In genomic region chr7:45668921-45669320, GRCm38 (mm10) we compare ENCODE assay signal across 18 mouse cellular contexts. TPM values are rescaled to one million over a fixed set of nuclear protein-coding genes. Genes with fewer than 3 reads are reported as not detected.
DNase-seq lines count a peak whose midpoint lies in the region; ATAC-seq and TF ChIP-seq lines count a peak whose summit lies in the region.
"Had no signal": no experiment of that assay in that cellular context is flagged by ENCODE, and none has a peak within 500 bp of the region (broad histone marks: within the 10 kb centered on the region; RNA-seq: fewer than 3 reads in every experiment).

No protein-coding gene starts in this region.

- peak; percentile 46 for TF ChIP-seq CTCF in gastrocnemius, adult 2 months (IDR thresholded peaks at IDR 0.05)
- TF ChIP-seq CTCF in liver, adult 2 months (IDR thresholded peaks at IDR 0.05; ENCODE audit: low read depth, low read length), result peak; percentile 28; the same call in 1 of the 2 replicates
- TF ChIP-seq CTCF in CH12.LX (conservative IDR thresholded peaks at IDR 0.05 in 1 of 2, IDR thresholded peaks at IDR 0.05 in 1 of 2; ENCODE audit: low read depth in 2 of 2, low read length in 2 of 2), result peak; percentile 9 to 47; a peak in 2 of 4 replicates
- peak; percentile 40 for TF ChIP-seq CTCF in bone marrow, adult 2 months (IDR thresholded peaks at IDR 0.05; ENCODE audit: control insufficient read depth, insufficient read depth, low read length)

- no peak for ATAC-seq in liver, embryonic 12.5 days
- ATAC-seq: Patski had no signal

- TF ChIP-seq EP300 in CH12.LX (IDR thresholded peaks at IDR 0.05; ENCODE audit: low read length), result no peak

- H3K27me3 ChIP-seq in liver, adult 2 months (ENCODE audit: control insufficient read depth, insufficient read depth, low read length), result no peaks in the 10 kb centered on the region
- peaks cover 19% of the 10 kb centered on the region for H3K27me3 ChIP-seq in liver, embryonic 12.5 days (replicated peaks)
- H3K27me3 ChIP-seq in CH12.LX (replicated peaks), result peaks cover 1% of the 10 kb centered on the region
- H3K27me3 ChIP-seq: hindbrain, embryonic 15.5 days; Patski had no signal

- DNase-seq in gastrocnemius, adult 2 months, result peak; percentile 3
- no peak for DNase-seq in gastrocnemius, postnatal 14 days
- no peak for DNase-seq in liver, adult 2 months (ENCODE audit: extremely low read depth, low read depth, low spot score)
- no peak for DNase-seq in CH12.LX (ENCODE audit: extremely low read depth)
- DNase-seq in cerebellum, postnatal 25 days, result no peak
- no peak for DNase-seq in neural tube, embryonic 10.5 days (ENCODE audit: extremely low spot score, low spot score)
- DNase-seq: cerebellum, adult 11-12 months; kidney, adult 9 months; lung, postnatal 36 days; midbrain, embryonic 14.5 days; right cerebral cortex, postnatal 25 days; thymus, adult 2 months had no signal

- H3K79me2 ChIP-seq in liver, adult 2 months (ENCODE audit: control insufficient read depth, insufficient read depth, low read length), result no peaks in the 10 kb centered on the region
- H3K79me2 ChIP-seq in CH12.LX (replicated peaks; ENCODE audit: control insufficient read depth, extremely low read depth, insufficient read depth, poor library complexity, severe bottlenecking), result no peaks in the 10 kb centered on the region

- TF ChIP-seq RAD21 in CH12.LX (IDR thresholded peaks at IDR 0.05; ENCODE audit: low read depth, low read length), result peak; percentile 30

- in situ Hi-C loops in CH12.LX (cut with MboI; ENCODE audit: low pct_ligation_motif_present, low pct_unique_long_range_greater_than_20kb, low sequenced_read_pairs), result no loop called here

- H3K27ac ChIP-seq in gastrocnemius, adult 2 months, result no peak overlapping the region
- H3K27ac ChIP-seq in liver, adult 2 months (replicated peaks; ENCODE audit: insufficient read depth, low read depth, low read length), result no peak overlapping the region
- H3K27ac ChIP-seq in liver, embryonic 12.5 days, result no peak overlapping the region
- H3K27ac ChIP-seq in CH12.LX (ENCODE audit: insufficient read depth, low read depth), result no peak overlapping the region
- H3K27ac ChIP-seq in bone marrow, adult 2 months (ENCODE audit: control insufficient read depth, insufficient read depth, low read depth, low read length, poor library complexity), result no peak overlapping the region
- H3K27ac ChIP-seq: forebrain, embryonic 12.5 days; hindbrain, embryonic 15.5 days had no signal

- no peaks in the 10 kb centered on the region for H3K4me1 ChIP-seq in liver, adult 2 months (ENCODE audit: control insufficient read depth, insufficient read depth, low read length)
- peaks cover 18% of the 10 kb centered on the region; the same call in 1 of the 2 replicates for H3K4me1 ChIP-seq in liver, embryonic 12.5 days
- peaks cover 0 to 7% of the 10 kb centered on the region in 2 experiments; a peak in 1 of 4 replicates for H3K4me1 ChIP-seq in CH12.LX (ENCODE audit: control insufficient read depth in 1 of 2, insufficient read depth in 2 of 2)
- H3K4me1 ChIP-seq in bone marrow, adult 2 months (ENCODE audit: control insufficient read depth, insufficient read depth, low read length), result no peaks in the 10 kb centered on the region
- H3K4me1 ChIP-seq: forebrain, embryonic 12.5 days; hindbrain, embryonic 15.5 days had no signal

- H3K9ac ChIP-seq in liver, adult 2 months (ENCODE audit: low read depth, low read length), result no peak overlapping the region
- no peak overlapping the region for H3K9ac ChIP-seq in liver, embryonic 12.5 days
- H3K9ac ChIP-seq in CH12.LX (ENCODE audit: insufficient read depth, low read depth), result no peak overlapping the region
- H3K9ac ChIP-seq: forebrain, embryonic 12.5 days; hindbrain, embryonic 15.5 days had no signal

- TF ChIP-seq POLR2A in liver, adult 2 months (IDR thresholded peaks at IDR 0.05; ENCODE audit: extremely low read depth, insufficient read depth, low read length), result no peak
- no peak for TF ChIP-seq POLR2A in CH12.LX (IDR thresholded peaks at IDR 0.05; ENCODE audit: low read depth, low read length)
- TF ChIP-seq POLR2A in bone marrow, adult 2 months (IDR thresholded peaks at IDR 0.05; ENCODE audit: borderline replicate concordance, control insufficient read depth, low read depth, low read length), result no peak

- dilution Hi-C loops in CH12.LX (cut with MboI; ENCODE audit: extremely low pct_ligation_motif_present, extremely low pct_unique_long_range_greater_than_20kb, low sequenced_read_pairs), result no loop called here

- no peak overlapping the region for H3K4me2 ChIP-seq in liver, embryonic 12.5 days
- H3K4me2 ChIP-seq in CH12.LX (ENCODE audit: insufficient read depth, low read depth, poor library complexity, severe bottlenecking), result no peak overlapping the region
- H3K4me2 ChIP-seq: forebrain, embryonic 12.5 days; hindbrain, embryonic 15.5 days had no signal

- WGBS in liver, adult 2 months, result 97% methylated on average over 9 of the region's 9 CpGs
- WGBS in liver, embryonic 12.5 days (ENCODE audit: insufficient replicate concordance), result 82% methylated on average over 9 of the region's 9 CpGs
- 85% methylated on average over 9 of the region's 9 CpGs for WGBS in bone marrow, adult 2 months

- intact Hi-C loops in gastrocnemius, adult 2 months (cut with DNase I), result no loop called here
- intact Hi-C loops in gastrocnemius, postnatal 14 days (cut with DNase I; ENCODE audit: low total_unique reads), result no loop called here

- no peaks in the 10 kb centered on the region for H3K36me3 ChIP-seq in liver, adult 2 months (ENCODE audit: control insufficient read depth, insufficient read depth, low read length)
- no peaks in the 10 kb centered on the region for H3K36me3 ChIP-seq in liver, embryonic 12.5 days
- no peaks in the 10 kb centered on the region for H3K36me3 ChIP-seq in CH12.LX (replicated peaks in 1 of 2; ENCODE audit: control insufficient read depth in 1 of 2, insufficient read depth in 1 of 2, low read length in 1 of 2)
- H3K36me3 ChIP-seq: forebrain, embryonic 12.5 days; hindbrain, embryonic 15.5 days had no signal

- no peaks in the 10 kb centered on the region for H3K9me3 ChIP-seq in liver, embryonic 12.5 days (replicated peaks)
- peaks cover 12% of the 10 kb centered on the region for H3K9me3 ChIP-seq in CH12.LX (replicated peaks; ENCODE audit: low read length)
- H3K9me3 ChIP-seq: forebrain, embryonic 12.5 days; hindbrain, embryonic 15.5 days had no signal

- no peak overlapping the region for H3K4me3 ChIP-seq in gastrocnemius, adult 2 months
- H3K4me3 ChIP-seq in liver, adult 2 months (ENCODE audit: insufficient read depth, low read depth, low read length), result no peak overlapping the region
- H3K4me3 ChIP-seq in liver, embryonic 12.5 days, result no peak overlapping the region
- no peak overlapping the region for H3K4me3 ChIP-seq in CH12.LX (replicated peaks in 1 of 3; ENCODE audit: low read depth in 2 of 3, low read length in 2 of 3, poor library complexity in 1 of 3)
- no peak overlapping the region for H3K4me3 ChIP-seq in bone marrow, adult 2 months (replicated peaks; ENCODE audit: control insufficient read depth, low read depth, low read length)
- H3K4me3 ChIP-seq: forebrain, embryonic 12.5 days; hindbrain, embryonic 15.5 days had no signal

RNA-seq across cellular contexts. Expression of gene Fut2, which starts 2.7 kb away (rescaled TPM):
- total RNA-seq in gastrocnemius, adult 2 months (2021), result under 1 TPM; 0.14 to 0.28 TPM
- total RNA-seq in gastrocnemius, postnatal 14 days (2021), result under 1 TPM; 0.58 to 0.66 TPM
- total RNA-seq in liver, adult 2 months (2014; rRNA removed), result 0.18 TPM in 1 of 2 replicates, not detected in the other
- polyA plus RNA-seq in liver, adult 2 months (2012; rRNA removed), result 0.05 and 0.14 TPM in 2 replicates
- polyA plus RNA-seq in liver, embryonic 12.5 days (2016; fragmentation: Nextera tagmentation; extraction: Ambion mirVana), result 0.05 TPM in 1 of 2 replicates, not detected in the other
- total RNA-seq in CH12.LX (2012; rRNA removed) (not detected in 2 replicates), CH12.LX (2014; rRNA removed) (not detected in 2 replicates)
- polyA plus RNA-seq in CH12.LX (2012; ENCODE audit: insufficient read length, low read depth), result not detected in 2 replicates
- polyA plus RNA-seq in bone marrow, adult 2 months (2011; ENCODE audit: insufficient read depth, insufficient read length, low replicate concordance, missing spikeins), result not detected in 2 replicates

RNA-seq across cellular contexts. Expression of gene Ntn5, which starts 14.9 kb away (rescaled TPM):
- total RNA-seq in gastrocnemius, adult 2 months (2021), result under 1 TPM; 0.20 to 0.50 TPM
- total RNA-seq in gastrocnemius, postnatal 14 days (2021), result under 1 TPM; 0.51 to 0.62 TPM
- total RNA-seq in liver, adult 2 months (2014; rRNA removed), result not detected in 2 replicates
- not detected in 2 replicates for polyA plus RNA-seq in liver, adult 2 months (2012; rRNA removed)
- not detected in 2 replicates for polyA plus RNA-seq in liver, embryonic 12.5 days (2016; fragmentation: Nextera tagmentation; extraction: Ambion mirVana)
- total RNA-seq in CH12.LX (2012; rRNA removed) (0.08 TPM in 1 of 2 replicates, not detected in the other), CH12.LX (2014; rRNA removed) (not detected in 2 replicates)
- 0.57 and 0.63 TPM in 2 replicates for polyA plus RNA-seq in CH12.LX (2012; ENCODE audit: insufficient read length, low read depth)
- polyA plus RNA-seq in bone marrow, adult 2 months (2011; ENCODE audit: insufficient read depth, insufficient read length, low replicate concordance, missing spikeins), result not detected in 2 replicates
- total RNA-seq: granulocyte monocyte progenitor cell, adult 5-6 weeks had no signal

RNA-seq across cellular contexts. Expression of gene Sec1, which starts 25.3 kb away (rescaled TPM):
- total RNA-seq in gastrocnemius, adult 2 months (2021), result under 1 TPM in 1 of 2 experiments, not detected in 1; 0.25 TPM
- under 1 TPM; 0.18 to 0.31 TPM for total RNA-seq in gastrocnemius, postnatal 14 days (2021)
- total RNA-seq in liver, adult 2 months (2014; rRNA removed), result not detected in 2 replicates
- polyA plus RNA-seq in liver, adult 2 months (2012; rRNA removed), result not detected in 2 replicates
- 0.11 and 0.18 TPM in 2 replicates for polyA plus RNA-seq in liver, embryonic 12.5 days (2016; fragmentation: Nextera tagmentation; extraction: Ambion mirVana)
- total RNA-seq in CH12.LX (2012; rRNA removed) (0.04 and 0.08 TPM in 2 replicates), CH12.LX (2014; rRNA removed) (0.18 and 0.26 TPM in 2 replicates)
- polyA plus RNA-seq in CH12.LX (2012; ENCODE audit: insufficient read length, low read depth), result 0.33 and 0.46 TPM in 2 replicates
- not detected in 2 replicates for polyA plus RNA-seq in bone marrow, adult 2 months (2011; ENCODE audit: insufficient read depth, insufficient read length, low replicate concordance, missing spikeins)
- total RNA-seq: granulocyte monocyte progenitor cell, adult 5-6 weeks had no signal

RNA-seq across cellular contexts. Expression of gene Mamstr, which starts 29.1 kb away (rescaled TPM):
- total RNA-seq in gastrocnemius, adult 2 months (2021), result 10 to 100 TPM; 18.7 to 44.9 TPM
- 10 to 100 TPM; 60.3 to 85.3 TPM for total RNA-seq in gastrocnemius, postnatal 14 days (2021)
- total RNA-seq in liver, adult 2 months (2014; rRNA removed), result 0.07 and 0.09 TPM in 2 replicates
- 0.10 and 0.19 TPM in 2 replicates for polyA plus RNA-seq in liver, adult 2 months (2012; rRNA removed)
- polyA plus RNA-seq in liver, embryonic 12.5 days (2016; fragmentation: Nextera tagmentation; extraction: Ambion mirVana), result 0.69 and 0.81 TPM in 2 replicates
- total RNA-seq in CH12.LX (2012; rRNA removed), result 0.04 and 0.17 TPM in 2 replicates
- not detected in 2 replicates for total RNA-seq in CH12.LX (2014; rRNA removed)
- polyA plus RNA-seq in CH12.LX (2012; ENCODE audit: insufficient read length, low read depth), result 0.16 and 0.31 TPM in 2 replicates
- 1.00 TPM in 1 of 2 replicates, not detected in the other for polyA plus RNA-seq in bone marrow, adult 2 months (2011; ENCODE audit: insufficient read depth, insufficient read length, low replicate concordance, missing spikeins)

RNA-seq across cellular contexts. Expression of gene Car11, which starts 30.7 kb away (rescaled TPM):
- 10 to 100 TPM in 1 of 2 experiments, 1 to 10 TPM in 1; 7.7 to 16.4 TPM for total RNA-seq in gastrocnemius, adult 2 months (2021)
- total RNA-seq in gastrocnemius, postnatal 14 days (2021), result 1 to 10 TPM; 4.5 to 4.6 TPM
- total RNA-seq in liver, adult 2 months (2014; rRNA removed), result 0.09 and 0.13 TPM in 2 replicates
- 0.59 and 1.6 TPM in 2 replicates for polyA plus RNA-seq in liver, adult 2 months (2012; rRNA removed)
- polyA plus RNA-seq in liver, embryonic 12.5 days (2016; fragmentation: Nextera tagmentation; extraction: Ambion mirVana), result 0.93 and 1.0 TPM in 2 replicates
- total RNA-seq in CH12.LX (2012; rRNA removed) (0.25 TPM in 1 of 2 replicates, not detected in the other), CH12.LX (2014; rRNA removed) (not detected in 2 replicates)
- 0.61 TPM in 1 of 2 replicates, not detected in the other for polyA plus RNA-seq in CH12.LX (2012; ENCODE audit: insufficient read length, low read depth)
- polyA plus RNA-seq in bone marrow, adult 2 months (2011; ENCODE audit: insufficient read depth, insufficient read length, low replicate concordance, missing spikeins), result 4.4 TPM in 1 of 2 replicates, not detected in the other
- total RNA-seq: granulocyte monocyte progenitor cell, adult 5-6 weeks had no signal
